Mouse (Mus musculus) limb, embryonic 14.5 days (tissue): ENCODE results near the gene Ribc2. TPM values are rescaled to one million over a fixed set of nuclear protein-coding genes. Genes with fewer than 3 reads are reported as not detected.

Experiments
- ATAC-seq: fragments of 200-750 bp; cut with Nextera tagmentation; 2 replicates; pipeline ENCODE4 v1.8.0; 2017; ENCODE audit warnings: low read depth, moderate number of reproducible peaks, moderate TSS enrichment; ENCODE audit not compliant: low FRiP score
- DNase-seq: peaks from one replicate; pipeline ENCODE4 v3.0.0-alpha.2; 2015; ENCODE audit warnings: low spot score
- H3K27ac ChIP-seq: fragments of 300-500 bp; sonication (generic); replicated peaks from 2 replicates; pipeline ENCODE4 v1.5.1; 2014; ENCODE audit warnings: low read depth, mild to moderate bottlenecking, low read length, moderate library complexity, mixed read lengths
- H3K27me3 ChIP-seq: fragments of 300-500 bp; sonication (generic); 2 replicates; pipeline ENCODE4 v1.6.1; 2014; ENCODE audit warnings: low read length, mixed read lengths; ENCODE audit not compliant: control insufficient read depth, insufficient read depth
- H3K36me3 ChIP-seq: fragments of 300-500 bp; sonication (generic); 2 replicates; pipeline ENCODE4 v1.6.1; 2014; ENCODE audit warnings: mild to moderate bottlenecking, low read length, moderate library complexity, mixed read lengths; ENCODE audit not compliant: control insufficient read depth, insufficient read depth
- H3K4me1 ChIP-seq: fragments of 300-500 bp; sonication (generic); 2 replicates; pipeline ENCODE4 v1.6.1; 2014; ENCODE audit warnings: antibody characterized with exemption, low read length, mixed read lengths; ENCODE audit not compliant: control insufficient read depth, insufficient read depth
- H3K4me2 ChIP-seq: fragments of 300-500 bp; sonication (generic); replicated peaks from 2 replicates; pipeline ENCODE4 v1.6.1; 2014; ENCODE audit warnings: low read depth, mild to moderate bottlenecking, low read length, moderate library complexity; ENCODE audit not compliant: severe bottlenecking
- H3K4me3 ChIP-seq: fragments of 300-500 bp; sonication (generic); replicated peaks from 2 replicates; pipeline ENCODE4 v1.5.1; 2014; ENCODE audit warnings: low read length
- H3K9ac ChIP-seq: fragments of 300-500 bp; sonication (generic); 2 replicates; pipeline ENCODE4 v1.6.1; 2014; ENCODE audit warnings: mild to moderate bottlenecking, low read depth, low read length, moderate library complexity; ENCODE audit not compliant: severe bottlenecking
- H3K9me3 ChIP-seq: fragments of 300-500 bp; sonication (generic); 2 replicates; pipeline ENCODE4 v1.6.1; 2016; ENCODE audit warnings: low read length; ENCODE audit not compliant: control insufficient read depth
- POLR2A ChIP-seq: fragments of 200-500 bp; IDR thresholded peaks from 2 replicates; pipeline ENCODE4 v1.8.0; 2012; ENCODE audit warnings: inconsistent platforms, mild to moderate bottlenecking, moderate library complexity, borderline replicate concordance; ENCODE audit not compliant: insufficient read depth, insufficient read length; ENCODE audit errors: extremely low read depth
- WGBS: fragments of 180-500 bp; shearing (Covaris S2); extraction: QIAGEN DNeasy Blood & Tissue Kit; methylation state at CpG from one replicate; pipeline ENCODE4 v1.1.7; 2014; 5-methylcytosine and 5-hydroxymethylcytosine counted together
- polyA plus RNA-seq, 2 experiments: library from polyadenylated mRNA; depleted of rRNA in 1 of 2; stranded (reverse) in 1 of 2; unstranded in 1 of 2; fragments of >200 nt; fragmentation: Nextera tagmentation in 1 of 2; extraction: Ambion mirVana in 1 of 2; gene quantifications; 2 replicates each; pipeline versions ENCODE4 v1.2.1 to v1.2.3; 2012 to 2014

Gene Ribc2
- polyA plus RNA-seq, 2 experiments = 0.72 to 0.73 TPM

GRCm38 (mm10) chr15:85142441-85142840 is 10.6 kb downstream of the Ribc2 start:
- ATAC-seq (no peak), DNase-seq (no peak)
- H3K4me2 ChIP-seq = no peak overlapping the region
- no peak for TF ChIP-seq POLR2A
- no peak overlapping the region for H3K9ac ChIP-seq
- no peaks in the 10 kb centered on the region for H3K9me3 ChIP-seq
- H3K27ac ChIP-seq = no peak overlapping the region
- no peaks in the 10 kb centered on the region for H3K27me3 ChIP-seq
- H3K36me3 ChIP-seq = no peaks in the 10 kb centered on the region
- WGBS = 64% methylated on average over 2 of the region's 2 CpGs
- H3K4me3 ChIP-seq = no peak overlapping the region
- H3K4me1 ChIP-seq = no peaks in the 10 kb centered on the region

GRCm38 (mm10) chr15:85143161-85143560 is 11.3 kb downstream of the Ribc2 start:
- no peak overlapping the region for H3K4me3 ChIP-seq
- no peak overlapping the region for H3K4me2 ChIP-seq
- DNase-seq = no peak
- no peaks in the 10 kb centered on the region for H3K4me1 ChIP-seq
- H3K9ac ChIP-seq = no peak overlapping the region
- 89% methylated on average over 11 of the region's 11 CpGs for WGBS
- H3K36me3 ChIP-seq = no peaks in the 10 kb centered on the region
- TF ChIP-seq POLR2A = no peak
- no peak overlapping the region for H3K27ac ChIP-seq
- no peaks in the 10 kb centered on the region for H3K27me3 ChIP-seq
- no peaks in the 10 kb centered on the region for H3K9me3 ChIP-seq
- ATAC-seq = no peak

GRCm38 (mm10) chr15:85143747-85144146 is 11.9 kb downstream of the Ribc2 start:
- H3K9ac ChIP-seq = no peak overlapping the region
- TF ChIP-seq POLR2A = no peak
- H3K27ac ChIP-seq = no peak overlapping the region
- no peaks in the 10 kb centered on the region for H3K36me3 ChIP-seq
- H3K4me2 ChIP-seq = no peak overlapping the region
- ATAC-seq (no peak), DNase-seq (no peak)
- no peaks in the 10 kb centered on the region for H3K27me3 ChIP-seq
- H3K9me3 ChIP-seq = no peaks in the 10 kb centered on the region
- 95% methylated on average over 1 of the region's 1 CpGs for WGBS
- H3K4me3 ChIP-seq = no peak overlapping the region
- H3K4me1 ChIP-seq = no peaks in the 10 kb centered on the region

GRCm38 (mm10) chr15:85144249-85144648 is 12.4 kb downstream of the Ribc2 start:
- H3K36me3 ChIP-seq = no peaks in the 10 kb centered on the region
- H3K9me3 ChIP-seq = no peaks in the 10 kb centered on the region
- H3K4me3 ChIP-seq = no peak overlapping the region
- no peak overlapping the region for H3K27ac ChIP-seq
- 91% methylated on average over 5 of the region's 5 CpGs for WGBS
- no peak overlapping the region for H3K4me2 ChIP-seq
- no peak for DNase-seq
- no peak for TF ChIP-seq POLR2A
- ATAC-seq = no peak
- no peaks in the 10 kb centered on the region for H3K27me3 ChIP-seq
- H3K4me1 ChIP-seq = no peaks in the 10 kb centered on the region
- no peak overlapping the region for H3K9ac ChIP-seq

GRCm38 (mm10) chr15:85151433-85151918 is 19.6 kb downstream of the Ribc2 start:
- Histone ChIP-seq H3K9ac (no peak overlapping the region), H3K4me2 (no peak overlapping the region), H3K4me3 (no peak overlapping the region), H3K36me3 (no peaks in the 10 kb centered on the region), H3K9me3 (no peaks in the 10 kb centered on the region), H3K27ac (no peak overlapping the region), H3K4me1 (peaks cover 10% of the 10 kb centered on the region; the same call in 1 of the 2 replicates), H3K27me3 (no peaks in the 10 kb centered on the region)
- 30% methylated on average over 13 of the region's 13 CpGs for WGBS
- no peak for TF ChIP-seq POLR2A
- DNase-seq (peak; percentile 74), ATAC-seq (peak; percentile 76)

- TF ChIP-seq POLR2A = no peak
- H3K9me3 ChIP-seq = no peaks in the 10 kb centered on the region
- no peak for DNase-seq
- no peaks in the 10 kb centered on the region for H3K36me3 ChIP-seq
- H3K9ac ChIP-seq = no peak overlapping the region
- peaks cover 12% of the 10 kb centered on the region; the same call in 1 of the 2 replicates for H3K4me1 ChIP-seq
- no peak overlapping the region for H3K4me3 ChIP-seq
- ATAC-seq = no peak
- H3K27ac ChIP-seq = no peak overlapping the region
- H3K4me2 ChIP-seq = no peak overlapping the region
- H3K27me3 ChIP-seq = no peaks in the 10 kb centered on the region
- 76% methylated on average over 3 of the region's 3 CpGs for WGBS
Observed at GRCm38 (mm10) chr15:85152577-85152976, 20.7 kb downstream of the Ribc2 start.
